Mouse (Mus musculus) bone marrow, adult 2 months (tissue): ENCODE data around the gene Car14.

Source experiments
- CTCF ChIP-seq: fragments of 200-500 bp; IDR thresholded peaks from 2 replicates; pipeline ENCODE4 v1.5.1; 2011; ENCODE audit warnings: low read length, control low read depth; ENCODE audit not compliant: control insufficient read depth, insufficient read depth
- POLR2A ChIP-seq: fragments of 200-500 bp; IDR thresholded peaks from 2 replicates; pipeline ENCODE4 v1.6.1; 2011; ENCODE audit warnings: low read depth, mild to moderate bottlenecking, control low read depth, low read length, borderline replicate concordance; ENCODE audit not compliant: control insufficient read depth

GRCm38 (mm10) chr3:95904568-95904967 lies at the start of gene Car14:
- TF ChIP-seq CTCF (no peak), POLR2A (no peak)
